Mouse (Mus musculus): Measurements from ENCODE around the gene Pced1b. TPM values are rescaled to one million over a fixed set of nuclear protein-coding genes. Genes with fewer than 3 reads are reported as not detected.

Gene Pced1b
- polyA plus RNA-seq, 1 experiment from 2014 or later = 8.0 TPM

DNA sequence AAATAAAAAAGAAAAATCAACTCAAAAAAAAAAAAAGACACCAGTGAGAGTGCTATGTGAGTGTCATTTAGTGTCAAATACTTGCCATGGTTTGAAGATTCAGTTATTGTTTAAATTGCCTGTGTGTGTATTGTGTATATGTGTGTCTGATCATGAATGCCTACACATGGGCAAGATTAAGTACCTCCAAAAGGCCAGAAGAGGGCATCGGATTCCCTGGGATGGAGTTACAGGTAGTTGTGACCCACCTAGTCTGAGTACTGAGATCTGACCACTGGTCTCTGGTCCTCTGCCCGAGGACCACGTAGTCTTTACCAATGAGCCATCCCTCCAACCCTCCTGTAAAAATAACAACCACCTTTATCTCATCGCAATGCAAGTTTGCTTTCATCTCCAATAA, 7.5 kb downstream of the Pced1b start:
- no peak for DNase-seq (ENCODE audit: low spot score)
- no peak for ATAC-seq (replicated peaks; ENCODE audit: low FRiP score, low read depth)
- H3K4me1 ChIP-seq (replicated peaks; ENCODE audit: insufficient read depth, low read length) = 0 out of 2 replicates have a peak, but pooled peaks cover 5% of the 10 kb centered on the region

GRCm38 (mm10) chr15:97255800-97256199, 8.9 kb downstream of the Pced1b start:
- Histone ChIP-seq H3K4me3 (replicated peaks; ENCODE audit: low read depth, low read length) (no peak overlapping the region), H3K4me1 (replicated peaks; ENCODE audit: insufficient read depth, low read length) (0 out of 2 replicates have a peak, but pooled peaks cover 5% of the 10 kb centered on the region), H3K27ac (no peak overlapping the region), H3K4me2 (ENCODE audit: low read length) (no peak overlapping the region), H3K9me3 (replicated peaks; ENCODE audit: low read length) (no peaks in the 10 kb centered on the region), H3K36me3 (ENCODE audit: insufficient read depth, low read length) (no peaks in the 10 kb centered on the region), H3K9ac (ENCODE audit: low read depth, low read length) (no peak overlapping the region), H3K27me3 (ENCODE audit: insufficient read depth, low read length) (no peaks in the 10 kb centered on the region)
- TF ChIP-seq CTCF (IDR thresholded peaks at IDR 0.05; ENCODE audit: low read depth) = no peak
- DNase-seq (ENCODE audit: low spot score) = no peak
- WGBS = 85% methylated on average over 3 of the region's 3 CpGs
- ATAC-seq (replicated peaks; ENCODE audit: low FRiP score, low read depth) = no peak

More for the DNA sequence above, 7.5 kb downstream of the Pced1b start:
- H3K27me3 ChIP-seq (ENCODE audit: insufficient read depth, low read length) = no peaks in the 10 kb centered on the region
- WGBS = 98% methylated on average over 4 of the region's 4 CpGs
- no peak overlapping the region for H3K4me3 ChIP-seq (replicated peaks; ENCODE audit: low read depth, low read length)
- no peaks in the 10 kb centered on the region for H3K36me3 ChIP-seq (ENCODE audit: insufficient read depth, low read length)
- H3K9me3 ChIP-seq (replicated peaks; ENCODE audit: low read length) = no peaks in the 10 kb centered on the region
- TF ChIP-seq CTCF (IDR thresholded peaks at IDR 0.05; ENCODE audit: low read depth) = peak; percentile 35; the same call in 1 of the 2 replicates
- no peak overlapping the region for H3K9ac ChIP-seq (ENCODE audit: low read depth, low read length)
- no peak overlapping the region for H3K4me2 ChIP-seq (ENCODE audit: low read length)
- H3K27ac ChIP-seq = no peak overlapping the region

DNA sequence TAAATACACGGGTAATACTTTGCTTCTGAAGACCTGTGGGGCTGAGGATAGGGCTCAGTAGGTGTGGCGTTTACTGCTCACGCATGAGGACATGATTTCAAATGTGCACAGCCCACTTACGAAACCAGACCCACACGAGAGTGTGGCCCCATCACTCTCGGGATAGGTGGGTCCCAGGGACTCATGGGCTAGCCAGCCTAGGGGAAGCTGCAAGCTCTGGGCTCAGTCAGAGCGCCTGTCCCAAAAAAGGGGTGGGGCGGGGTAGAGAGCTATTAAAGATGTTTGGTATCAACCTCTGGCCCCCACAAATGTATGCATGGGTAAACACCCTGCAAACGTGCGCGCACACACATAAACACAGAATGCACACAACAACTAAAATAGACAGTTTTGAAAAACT, 9.5 kb downstream of the Pced1b start:
- ATAC-seq (replicated peaks; ENCODE audit: low FRiP score, low read depth) = no peak
- no peak overlapping the region; the same call in 1 of the 2 replicates for H3K27ac ChIP-seq
- H3K4me2 ChIP-seq (ENCODE audit: low read length) = 0 out of 2 replicates have a peak overlapping the region, but pooled peaks have one; percentile 7
- H3K9ac ChIP-seq (ENCODE audit: low read depth, low read length) = no peak overlapping the region
- no peak overlapping the region for H3K4me3 ChIP-seq (replicated peaks; ENCODE audit: low read depth, low read length)
- WGBS = 83% methylated on average over 11 of the region's 11 CpGs
- no peak for TF ChIP-seq CTCF (IDR thresholded peaks at IDR 0.05; ENCODE audit: low read depth)
- DNase-seq (ENCODE audit: low spot score) = no peak
- H3K4me1 ChIP-seq (replicated peaks; ENCODE audit: insufficient read depth, low read length) = 0 out of 2 replicates have a peak, but pooled peaks cover 5% of the 10 kb centered on the region
- H3K9me3 ChIP-seq (replicated peaks; ENCODE audit: low read length) = no peaks in the 10 kb centered on the region
- H3K27me3 ChIP-seq (ENCODE audit: insufficient read depth, low read length) = no peaks in the 10 kb centered on the region
- H3K36me3 ChIP-seq (ENCODE audit: insufficient read depth, low read length) = no peaks in the 10 kb centered on the region

DNA sequence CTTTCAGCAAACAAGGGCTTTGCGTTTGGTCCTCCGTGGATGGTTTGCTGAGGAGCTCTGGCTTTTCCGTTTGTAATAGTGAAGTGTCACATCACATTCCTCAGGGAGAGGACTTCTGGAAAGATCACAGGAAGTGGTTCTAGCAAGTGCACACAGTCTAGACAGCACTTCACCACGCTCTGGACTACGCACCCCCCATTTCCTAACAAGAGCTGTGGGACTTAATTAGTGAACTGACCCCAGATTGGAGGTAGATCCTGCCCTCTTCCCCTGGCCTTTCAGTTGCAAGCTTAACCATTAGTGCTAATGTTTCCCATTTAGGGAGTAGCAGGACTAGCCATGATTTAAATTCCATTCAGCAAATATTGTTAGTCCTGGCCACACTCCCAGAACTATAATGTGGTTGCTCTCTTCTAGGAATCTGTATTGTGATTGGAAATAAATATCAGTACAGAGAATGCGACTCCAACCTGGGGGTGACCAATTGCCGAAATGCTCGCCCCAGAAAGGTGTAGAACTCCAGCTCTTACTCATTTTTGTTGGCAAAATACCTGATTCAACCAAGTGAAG, 10.4 kb downstream of the Pced1b start:
- WGBS = 33% methylated on average over 8 of the region's 8 CpGs
- no peak overlapping the region for H3K9ac ChIP-seq (ENCODE audit: low read depth, low read length)
- H3K4me1 ChIP-seq (replicated peaks; ENCODE audit: insufficient read depth, low read length) = peaks cover 5% of the 10 kb centered on the region; the same call in 1 of the 2 replicates
- H3K4me2 ChIP-seq (ENCODE audit: low read length) = 0 out of 2 replicates have a peak overlapping the region, but pooled peaks have one; percentile 2
- peak; percentile 84 for DNase-seq (ENCODE audit: low spot score)
- peak overlapping the region; percentile 44 for H3K27ac ChIP-seq
- H3K4me3 ChIP-seq (replicated peaks; ENCODE audit: low read depth, low read length) = no peak overlapping the region
- H3K9me3 ChIP-seq (replicated peaks; ENCODE audit: low read length) = no peaks in the 10 kb centered on the region
- peak; percentile 36; the same call in 1 of the 2 replicates for ATAC-seq (replicated peaks; ENCODE audit: low FRiP score, low read depth)
- no peaks in the 10 kb centered on the region for H3K36me3 ChIP-seq (ENCODE audit: insufficient read depth, low read length)
- no peaks in the 10 kb centered on the region for H3K27me3 ChIP-seq (ENCODE audit: insufficient read depth, low read length)
- TF ChIP-seq CTCF (IDR thresholded peaks at IDR 0.05; ENCODE audit: low read depth) = no peak

DNA sequence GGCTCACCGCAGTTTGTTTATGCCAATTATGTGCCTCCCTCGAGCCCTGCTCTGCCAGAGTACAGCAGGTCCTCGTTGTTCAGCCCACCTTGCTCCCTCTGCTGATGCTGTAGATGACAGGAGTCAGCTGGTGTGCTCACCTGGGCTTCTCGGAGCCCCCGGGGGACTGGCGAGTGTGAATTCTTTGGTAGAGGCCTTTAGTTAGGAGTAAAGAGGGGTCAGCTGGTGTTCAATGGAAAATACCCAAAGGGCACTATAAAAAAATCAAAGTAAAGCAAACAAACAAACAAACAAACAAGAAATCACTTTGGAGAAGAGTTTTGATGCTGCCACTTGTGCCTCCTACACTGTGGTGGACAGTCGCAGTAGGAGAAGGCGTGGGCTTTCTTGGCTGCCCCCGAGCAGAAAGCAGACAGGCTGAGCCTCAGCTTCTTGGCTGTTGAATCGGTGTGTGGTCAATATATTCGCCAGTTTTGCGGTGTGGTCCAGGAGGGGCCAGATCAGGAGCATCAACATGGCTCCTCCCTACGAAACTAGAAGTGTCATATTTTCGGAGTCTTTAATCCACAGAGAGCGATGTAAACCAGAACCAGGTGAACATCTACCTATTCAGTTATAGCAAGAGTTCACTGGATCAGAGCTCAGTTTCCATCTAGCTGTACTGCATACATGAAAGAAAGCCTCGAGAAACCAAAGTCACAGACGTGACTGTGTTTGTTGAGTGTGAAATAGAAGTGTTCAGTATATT, 11.8 kb downstream of the Pced1b start:
- TF ChIP-seq CTCF (IDR thresholded peaks at IDR 0.05; ENCODE audit: low read depth) = no peak
- Histone ChIP-seq H3K36me3 (ENCODE audit: insufficient read depth, low read length) (no peaks in the 10 kb centered on the region), H3K27ac (no peak overlapping the region), H3K9ac (ENCODE audit: low read depth, low read length) (no peak overlapping the region), H3K27me3 (ENCODE audit: insufficient read depth, low read length) (no peaks in the 10 kb centered on the region), H3K9me3 (replicated peaks; ENCODE audit: low read length) (no peaks in the 10 kb centered on the region), H3K4me1 (replicated peaks; ENCODE audit: insufficient read depth, low read length) (peaks cover 5% of the 10 kb centered on the region; the same call in 1 of the 2 replicates), H3K4me3 (replicated peaks; ENCODE audit: low read depth, low read length) (no peak overlapping the region), H3K4me2 (ENCODE audit: low read length) (no peak overlapping the region)
- ATAC-seq (replicated peaks; ENCODE audit: low FRiP score, low read depth) = no peak
- 81% methylated on average over 17 of the region's 17 CpGs for WGBS
- DNase-seq (ENCODE audit: low spot score) = no peak

DNA sequence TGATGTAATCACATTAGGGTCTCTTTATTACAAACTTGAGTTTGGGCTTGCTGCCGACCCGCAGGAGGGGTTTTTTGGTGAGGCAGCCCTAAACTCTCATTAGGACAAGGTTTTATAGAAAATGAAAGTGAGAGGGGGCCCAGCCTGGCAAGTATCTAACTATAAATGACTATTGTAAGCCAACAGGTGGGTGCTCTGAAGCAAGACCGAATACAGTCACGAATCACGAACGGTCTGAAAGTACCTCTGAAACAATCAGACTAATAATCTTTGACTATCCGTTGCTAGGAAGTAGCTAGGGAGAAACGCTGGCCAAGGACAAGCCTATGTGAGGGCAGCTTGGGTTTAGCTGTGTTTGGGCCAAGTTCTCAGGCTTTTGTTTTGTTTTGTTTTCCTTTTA, 12.4 kb downstream of the Pced1b start:
- WGBS = 47% methylated on average over 8 of the region's 8 CpGs

More for the DNA sequence above, 12.4 kb downstream of the Pced1b start:
- ATAC-seq (replicated peaks; ENCODE audit: low FRiP score, low read depth) (no peak), DNase-seq (ENCODE audit: low spot score) (no peak)
- Histone ChIP-seq H3K27ac (no peak overlapping the region), H3K27me3 (ENCODE audit: insufficient read depth, low read length) (no peaks in the 10 kb centered on the region), H3K9me3 (replicated peaks; ENCODE audit: low read length) (no peaks in the 10 kb centered on the region), H3K4me1 (replicated peaks; ENCODE audit: insufficient read depth, low read length) (peaks cover 5% of the 10 kb centered on the region; the same call in 1 of the 2 replicates), H3K36me3 (ENCODE audit: insufficient read depth, low read length) (no peaks in the 10 kb centered on the region), H3K4me3 (replicated peaks; ENCODE audit: low read depth, low read length) (no peak overlapping the region), H3K9ac (ENCODE audit: low read depth, low read length) (no peak overlapping the region), H3K4me2 (ENCODE audit: low read length) (no peak overlapping the region)
- TF ChIP-seq CTCF (IDR thresholded peaks at IDR 0.05; ENCODE audit: low read depth) = no peak

Measured in kidney, postnatal 0 days (tissue).